Mouse (Mus musculus) CH12.LX (cell line): ENCODE measurements around the gene Nfia. TPM values are rescaled to one million over a fixed set of nuclear protein-coding genes. Genes with fewer than 3 reads are reported as not detected.

Experiments used
- DNase-seq: peaks from one replicate; pipeline ENCODE4 v3.0.0-alpha.2; 2013; ENCODE audit errors: extremely low read depth
- H3K27ac ChIP-seq: 2 replicates; pipeline ENCODE4 v1.5.1; 2012; ENCODE audit warnings: low read depth, mild to moderate bottlenecking, control low read depth, moderate library complexity; ENCODE audit not compliant: insufficient read depth
- H3K27me3 ChIP-seq: replicated peaks from 2 replicates; pipeline ENCODE3; 2012; ENCODE audit warnings: inconsistent platforms
- H3K36me3 ChIP-seq, 2 experiments: replicated peaks in 1 of 2; 2 replicates each; pipeline versions ENCODE3 to v1.6.1; 2012; ENCODE audit warnings: inconsistent platforms in 1 of 2, low read length in 1 of 2, mild to moderate bottlenecking in 1 of 2, mixed read lengths in 1 of 2, moderate library complexity in 1 of 2; ENCODE audit not compliant: control insufficient read depth in 1 of 2, insufficient read depth in 1 of 2
- H3K4me1 ChIP-seq, 2 experiments: 2 replicates each; pipeline ENCODE4 v1.6.1; 2012; ENCODE audit warnings: inconsistent platforms in 1 of 2, moderate library complexity in 1 of 2; ENCODE audit not compliant: insufficient read depth in 2 of 2, control insufficient read depth in 1 of 2
- H3K4me2 ChIP-seq: 2 replicates; pipeline ENCODE4 v1.6.1; 2012; ENCODE audit warnings: low read depth, mild to moderate bottlenecking, control low read depth; ENCODE audit not compliant: poor library complexity, insufficient read depth, severe bottlenecking
- H3K4me3 ChIP-seq, 3 experiments: fragments of 150-350 bp in 1 of 3; sonication (generic) in 1 of 3; replicated peaks in 1 of 3; 2 replicates each; pipeline versions ENCODE3 to v1.5.1; 2011 to 2012; ENCODE audit warnings: low read depth in 2 of 3, low read length in 2 of 3, mild to moderate bottlenecking in 2 of 3, moderate library complexity in 2 of 3, control low read depth in 1 of 3, improper control_type of control experiment in 1 of 3, inconsistent platforms in 1 of 3, mixed read lengths in 1 of 3; ENCODE audit not compliant: poor library complexity in 1 of 3
- H3K79me2 ChIP-seq: replicated peaks from 2 replicates; pipeline ENCODE4 v1.6.1; 2012; ENCODE audit warnings: mild to moderate bottlenecking, moderate library complexity; ENCODE audit not compliant: control insufficient read depth, poor library complexity, insufficient read depth, severe bottlenecking; ENCODE audit errors: extremely low read depth
- H3K9ac ChIP-seq: 2 replicates; pipeline ENCODE4 v1.6.1; 2012; ENCODE audit warnings: low read depth, mild to moderate bottlenecking, control low read depth, moderate library complexity; ENCODE audit not compliant: insufficient read depth
- H3K9me3 ChIP-seq: replicated peaks from 2 replicates; pipeline ENCODE3; 2012; ENCODE audit warnings: low read length, inconsistent platforms, mixed read lengths
- CHD1 ChIP-seq: IDR thresholded peaks from 2 replicates; pipeline ENCODE4 v1.6.1; 2012; ENCODE audit warnings: low read depth, low read length, improper control_type of control experiment, inconsistent platforms
- CHD2 ChIP-seq: IDR thresholded peaks from 2 replicates; pipeline ENCODE4 v1.6.1; 2011; ENCODE audit warnings: low read length, improper control_type of control experiment
- GABPA ChIP-seq: IDR thresholded peaks from 2 replicates; pipeline ENCODE4 v1.6.1; 2012; ENCODE audit warnings: low read depth, low read length, improper control_type of control experiment, inconsistent platforms; ENCODE audit not compliant: insufficient replicate concordance
- HCFC1 ChIP-seq: IDR thresholded peaks from 2 replicates; pipeline ENCODE4 v1.6.1; 2012; ENCODE audit warnings: low read depth, mild to moderate bottlenecking, inconsistent platforms, low read length, improper control_type of control experiment
- IRF4 ChIP-seq: IDR thresholded peaks from 2 replicates; pipeline ENCODE4 v1.6.1; 2014; ENCODE audit warnings: low read depth, mild to moderate bottlenecking, inconsistent platforms, low read length, improper control_type of control experiment
- MAFK ChIP-seq: IDR thresholded peaks from 2 replicates; pipeline ENCODE4 v1.6.1; 2011; ENCODE audit warnings: low read length, improper control_type of control experiment; ENCODE audit not compliant: insufficient replicate concordance
- MEF2A ChIP-seq: IDR thresholded peaks from 2 replicates; pipeline ENCODE4 v1.6.1; 2014; ENCODE audit warnings: low read depth, mild to moderate bottlenecking, inconsistent platforms, low read length, improper control_type of control experiment, borderline replicate concordance
- MXI1 ChIP-seq: IDR thresholded peaks from 2 replicates; pipeline ENCODE4 v1.6.1; 2011; ENCODE audit warnings: mild to moderate bottlenecking, low read depth, low read length, improper control_type of control experiment
- MYC ChIP-seq: IDR thresholded peaks from 2 replicates; pipeline ENCODE4 v1.6.1; 2011; ENCODE audit warnings: low read depth, mild to moderate bottlenecking, improper control_type of control experiment, low read length
- NELFE ChIP-seq: IDR thresholded peaks from 2 replicates; pipeline ENCODE4 v1.6.1; 2011; ENCODE audit warnings: low read depth, low read length, improper control_type of control experiment
- NRF1 ChIP-seq: IDR thresholded peaks from 2 replicates; pipeline ENCODE4 v1.6.1; 2014; ENCODE audit warnings: low read depth, mild to moderate bottlenecking, inconsistent platforms, low read length, improper control_type of control experiment, moderate library complexity
- RAD21 ChIP-seq: IDR thresholded peaks from 2 replicates; pipeline ENCODE4 v1.6.1; 2011; ENCODE audit warnings: low read depth, mild to moderate bottlenecking, low read length, improper control_type of control experiment, moderate library complexity
- SMC3 ChIP-seq: IDR thresholded peaks from 2 replicates; pipeline ENCODE4 v1.6.1; 2011; ENCODE audit warnings: low read depth, low read length, improper control_type of control experiment
- TBP ChIP-seq: conservative IDR thresholded peaks from 2 replicates; pipeline ENCODE4 v1.6.1; 2011; ENCODE audit warnings: low read depth, low read length, improper control_type of control experiment
- TCF12 ChIP-seq: IDR thresholded peaks from 2 replicates; pipeline ENCODE4 v1.6.1; 2014; ENCODE audit warnings: low read depth, mild to moderate bottlenecking, inconsistent platforms, low read length, improper control_type of control experiment
- ZKSCAN1 ChIP-seq: IDR thresholded peaks from 2 replicates; pipeline ENCODE4 v1.6.1; 2012; ENCODE audit warnings: low read depth, inconsistent platforms, low read length, improper control_type of control experiment, borderline replicate concordance
- ZNF384 ChIP-seq: IDR thresholded peaks from 2 replicates; pipeline ENCODE4 v1.6.1; 2012; ENCODE audit warnings: low read depth, low read length, improper control_type of control experiment, inconsistent platforms
- dilution Hi-C: fragments of 300-500 bp; cut with MboI; formaldehyde crosslinking; loops from 2 replicates; pipeline ENCODE4 v1.14.3; 2020; ENCODE audit warnings: low sequenced_read_pairs; ENCODE audit not compliant: extremely low pct_unique_long_range_greater_than_20kb, extremely low pct_ligation_motif_present
- in situ Hi-C: fragments of 300-500 bp; cut with MboI; formaldehyde crosslinking; loops from 3 replicates; pipeline ENCODE4 v1.14.3; 2019; ENCODE audit warnings: low sequenced_read_pairs, low pct_ligation_motif_present, low pct_unique_long_range_greater_than_20kb, mixed read lengths
- polyA plus RNA-seq: library from polyadenylated mRNA; unstranded; fragments of >175 nt; gene quantifications from 2 replicates; pipeline ENCODE4 v1.2.1, GENCODE M21; 2012; ENCODE audit warnings: low read depth; ENCODE audit not compliant: insufficient read length
- total RNA-seq, 2 experiments: library from RNA; depleted of rRNA; stranded (reverse); fragments of 300-350 nt in 1 of 2; fragments of >200 nt in 1 of 2; gene quantifications; 2 replicates each; pipeline ENCODE4 v1.2.3; 2012 to 2014

Nfia gene
- total and polyA plus RNA-seq, 3 experiments = not detected

GRCm38 (mm10) chr4:98086976-98087375 lies 314.4 kb downstream of the Nfia start:
- dilution Hi-C loops = no loop called here
- H3K27ac ChIP-seq = no peak overlapping the region
- TF ChIP-seq RAD21 (no peak), MEF2A (no peak), CHD2 (no peak), NELFE (no peak), TCF12 (no peak), TBP (no peak), NRF1 (no peak), IRF4 (no peak)
- DNase-seq = no peak
- no peak overlapping the region for H3K4me2 ChIP-seq
- H3K27me3 ChIP-seq = no peaks in the 10 kb centered on the region
- H3K36me3 ChIP-seq = no peaks in the 10 kb centered on the region
- H3K4me3 ChIP-seq = no peak overlapping the region
- H3K79me2 ChIP-seq = no peaks in the 10 kb centered on the region
- H3K9me3 ChIP-seq = peaks cover 63% of the 10 kb centered on the region
- in situ Hi-C loops = no loop called here
- H3K4me1 ChIP-seq = no peaks in the 10 kb centered on the region
- H3K9ac ChIP-seq = no peak overlapping the region

DNA sequence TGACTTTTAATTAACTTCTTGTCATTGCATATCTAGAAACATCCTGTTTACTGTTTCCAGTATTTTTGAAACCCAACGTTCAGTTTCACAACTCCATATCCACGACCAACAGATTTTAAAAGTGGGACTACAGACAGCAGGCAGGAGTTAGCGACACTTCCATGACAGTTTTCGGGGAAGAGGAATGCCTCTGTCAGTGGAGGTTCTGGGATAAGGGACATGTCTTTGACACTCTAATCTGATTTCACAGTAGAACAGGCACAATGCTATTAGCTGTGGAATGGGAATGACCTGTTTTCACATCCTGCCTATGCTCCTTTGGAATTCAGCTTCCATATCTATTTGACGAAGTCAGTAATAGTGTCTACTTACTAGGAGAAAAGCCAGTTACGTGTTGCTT lies 317.5 kb downstream of the Nfia start:
- TF ChIP-seq HCFC1 (no peak), SMC3 (no peak), TBP (no peak)
- Histone ChIP-seq H3K27ac (no peak overlapping the region), H3K27me3 (no peaks in the 10 kb centered on the region), H3K9me3 (peaks cover 72% of the 10 kb centered on the region), H3K4me2 (no peak overlapping the region), H3K9ac (no peak overlapping the region), H3K4me3 (no peak overlapping the region), H3K4me1 (no peaks in the 10 kb centered on the region), H3K79me2 (no peaks in the 10 kb centered on the region), H3K36me3 (no peaks in the 10 kb centered on the region)
- DNase-seq = no peak
- in situ Hi-C loops (no loop called here), dilution Hi-C loops (no loop called here)

GRCm38 (mm10) chr4:98090586-98090985 lies 318.1 kb downstream of the Nfia start:
- Histone ChIP-seq H3K9me3 (peaks cover 71% of the 10 kb centered on the region), H3K27me3 (no peaks in the 10 kb centered on the region), H3K4me3 (no peak overlapping the region), H3K36me3 (no peaks in the 10 kb centered on the region), H3K4me1 (no peaks in the 10 kb centered on the region), H3K79me2 (no peaks in the 10 kb centered on the region), H3K9ac (no peak overlapping the region), H3K27ac (no peak overlapping the region), H3K4me2 (no peak overlapping the region)
- DNase-seq = no peak
- dilution Hi-C loops (no loop called here), in situ Hi-C loops (no loop called here)
- TF ChIP-seq MAFK = no peak
- no peak for TF ChIP-seq CHD1
- TF ChIP-seq MYC = no peak
- no peak for TF ChIP-seq MXI1
- TF ChIP-seq MEF2A = no peak
- TF ChIP-seq TBP = no peak
- no peak for TF ChIP-seq GABPA
- no peak for TF ChIP-seq ZNF384
- no peak for TF ChIP-seq SMC3
- TF ChIP-seq ZKSCAN1 = no peak
